Mouse (Mus musculus): ENCODE measurements around the gene Csf3. TPM values are rescaled to one million over a fixed set of nuclear protein-coding genes. Genes with fewer than 3 reads are reported as not detected.

Csf3 gene
- polyA plus RNA-seq, 1 experiment: not detected

DNA sequence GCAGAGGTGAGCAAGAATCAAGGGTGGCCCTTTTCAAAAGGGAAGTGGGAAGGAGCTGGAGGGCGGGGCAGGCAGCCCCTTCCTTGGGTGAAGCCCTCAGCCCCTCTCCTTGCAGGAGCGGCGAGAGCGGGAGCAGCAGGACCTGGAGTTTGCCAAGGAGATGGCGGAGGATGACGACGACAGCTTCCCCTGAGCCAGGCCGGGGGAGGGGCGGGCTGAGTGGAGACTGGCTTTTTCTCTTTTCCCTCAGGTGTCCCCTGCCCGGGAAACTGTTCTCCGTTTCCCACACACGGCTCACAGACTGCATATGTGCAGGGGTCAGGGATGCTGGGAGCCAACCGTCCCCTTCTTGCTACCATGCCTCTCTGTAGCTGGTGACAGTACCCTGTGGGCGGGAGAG, 5.7 kb upstream of the Csf3 start:
- Histone ChIP-seq H3K79me2 (ENCODE audit: control insufficient read depth, insufficient read depth) (no peaks in the 10 kb centered on the region), H3ac (ENCODE audit: control insufficient read depth, insufficient read length) (no peak overlapping the region), H3K4me2 (ENCODE audit: low read depth) (no peak overlapping the region), H3K27me3 (ENCODE audit: control insufficient read depth, insufficient read depth, insufficient read length) (no peaks in the 10 kb centered on the region), H3K4me3 (no peak overlapping the region), H3K36me3 (ENCODE audit: control insufficient read depth, insufficient read depth) (peaks cover 31% of the 10 kb centered on the region)
- no peak for TF ChIP-seq TCF12 (IDR thresholded peaks at IDR 0.05; ENCODE audit: insufficient read depth, poor library complexity, severe bottlenecking)
- TF ChIP-seq REST (IDR thresholded peaks at IDR 0.05; ENCODE audit: insufficient read depth, insufficient read length): no peak
- no peak for TF ChIP-seq SRF (IDR thresholded peaks at IDR 0.05; ENCODE audit: control insufficient read depth, insufficient read length, low read depth)
- TF ChIP-seq CEBPB (IDR thresholded peaks at IDR 0.05; ENCODE audit: insufficient read depth, poor library complexity, severe bottlenecking): no peak
- no peak for TF ChIP-seq E2F4 (IDR thresholded peaks at IDR 0.05; ENCODE audit: insufficient read depth)
- TF ChIP-seq MYOD1 (IDR thresholded peaks at IDR 0.05; ENCODE audit: control insufficient read depth in 1 of 3, insufficient read length in 2 of 3, low read depth in 2 of 3): no peak
- TF ChIP-seq TCF3 (IDR thresholded peaks at IDR 0.05; ENCODE audit: insufficient read length, low read depth): no peak
- no peak for TF ChIP-seq USF1 (IDR thresholded peaks at IDR 0.05; ENCODE audit: low read depth)

DNA sequence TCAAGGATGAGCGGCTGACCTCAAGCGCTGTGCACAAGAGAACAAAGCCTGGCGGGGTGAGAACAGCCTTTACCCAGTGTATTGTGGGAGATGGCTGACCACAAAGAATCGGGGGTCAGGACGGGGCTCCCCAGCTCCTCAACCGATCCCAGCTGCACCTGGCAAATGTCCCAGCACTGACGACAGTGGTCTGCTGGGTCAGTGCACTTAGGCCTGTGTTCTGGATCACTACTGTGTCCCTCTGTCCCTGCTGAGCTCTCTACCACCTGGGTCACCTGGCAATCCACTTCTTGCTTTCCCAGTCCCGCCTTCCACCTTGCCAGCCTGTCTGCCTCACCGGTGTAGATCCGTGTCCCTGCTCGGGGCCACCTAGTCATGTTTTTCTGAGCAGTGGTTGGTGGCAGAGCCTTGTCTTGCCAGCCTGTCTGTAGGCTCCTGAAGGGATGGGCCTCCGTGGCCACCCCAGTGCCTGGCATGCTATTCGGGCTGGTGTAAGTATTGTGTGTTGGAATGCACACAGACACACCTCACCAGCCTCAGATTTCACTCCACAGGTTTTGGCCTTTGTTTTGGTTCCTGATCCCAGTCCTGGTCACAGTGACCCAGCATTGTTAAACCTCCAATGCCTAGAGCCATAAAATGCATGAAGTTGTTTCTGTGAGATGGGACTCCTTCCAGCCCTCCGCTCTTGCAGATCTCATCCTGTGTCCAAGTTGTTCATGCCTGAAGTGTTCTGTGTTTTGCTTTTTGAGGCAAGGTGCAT, 4.4 kb upstream of the Csf3 start:
- Histone ChIP-seq H3ac (ENCODE audit: control insufficient read depth, insufficient read length) (no peak overlapping the region), H3K79me2 (ENCODE audit: control insufficient read depth, insufficient read depth) (no peaks in the 10 kb centered on the region), H3K4me2 (ENCODE audit: low read depth) (no peak overlapping the region), H3K27me3 (ENCODE audit: control insufficient read depth, insufficient read depth, insufficient read length) (no peaks in the 10 kb centered on the region), H3K4me3 (no peak overlapping the region), H3K36me3 (ENCODE audit: control insufficient read depth, insufficient read depth) (peaks cover 18% of the 10 kb centered on the region)
- TF ChIP-seq MYOD1 (IDR thresholded peaks at IDR 0.05; ENCODE audit: control insufficient read depth in 1 of 3, insufficient read length in 2 of 3, low read depth in 2 of 3) (no peak), POLR2AphosphoS2 (IDR thresholded peaks at IDR 0.05; ENCODE audit: insufficient read length, low read depth) (peak; percentile 11), MAX (IDR thresholded peaks at IDR 0.05; ENCODE audit: low read depth) (no peak)

DNA sequence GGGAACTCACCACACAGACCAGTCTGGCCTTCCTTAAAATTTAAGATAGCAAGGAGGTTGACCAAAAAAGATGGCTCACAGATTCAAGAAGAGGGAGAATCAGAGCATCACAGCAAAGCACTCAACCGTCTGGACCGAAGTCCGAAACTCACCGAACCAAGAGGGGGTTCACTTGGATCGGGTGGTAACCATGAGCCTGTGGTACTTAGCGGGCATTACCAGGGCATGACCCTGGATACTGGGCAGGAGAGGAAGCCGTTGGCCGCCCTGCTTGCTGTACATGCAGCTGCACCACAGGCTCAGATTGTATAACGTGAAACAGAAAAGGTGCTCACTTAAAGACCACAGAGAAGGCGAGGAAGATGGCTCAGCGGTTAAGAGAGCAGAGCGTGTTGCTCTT, 3.8 kb upstream of the Csf3 start:
- TF ChIP-seq CEBPB (IDR thresholded peaks at IDR 0.05; ENCODE audit: insufficient read depth, poor library complexity, severe bottlenecking): no peak
- TF ChIP-seq E2F4 (IDR thresholded peaks at IDR 0.05; ENCODE audit: insufficient read depth): no peak
- no peak for TF ChIP-seq SRF (IDR thresholded peaks at IDR 0.05; ENCODE audit: control insufficient read depth, insufficient read length, low read depth)
- no peak for TF ChIP-seq TCF12 (IDR thresholded peaks at IDR 0.05; ENCODE audit: insufficient read depth, poor library complexity, severe bottlenecking)
- no peak for TF ChIP-seq MAX (IDR thresholded peaks at IDR 0.05; ENCODE audit: low read depth)
- no peak for TF ChIP-seq TCF3 (IDR thresholded peaks at IDR 0.05; ENCODE audit: insufficient read length, low read depth)
- TF ChIP-seq POLR2A (IDR thresholded peaks at IDR 0.05; ENCODE audit: insufficient read length, low read depth): no peak
- no peak for TF ChIP-seq MYOG (IDR thresholded peaks at IDR 0.05; ENCODE audit: control insufficient read depth in 1 of 3, insufficient read depth in 1 of 3, insufficient read length in 2 of 3, low read depth in 2 of 3)
- no peak for TF ChIP-seq USF1 (IDR thresholded peaks at IDR 0.05; ENCODE audit: low read depth)
- TF ChIP-seq POLR2AphosphoS2 (IDR thresholded peaks at IDR 0.05; ENCODE audit: insufficient read length, low read depth): no peak
- TF ChIP-seq MYOD1 (IDR thresholded peaks at IDR 0.05; ENCODE audit: control insufficient read depth in 1 of 3, insufficient read length in 2 of 3, low read depth in 2 of 3): no peak
- TF ChIP-seq REST (IDR thresholded peaks at IDR 0.05; ENCODE audit: insufficient read depth, insufficient read length): no peak
- Histone ChIP-seq H3K4me3 (no peak overlapping the region), H3K36me3 (ENCODE audit: control insufficient read depth, insufficient read depth) (peaks cover 17% of the 10 kb centered on the region), H3K27me3 (ENCODE audit: control insufficient read depth, insufficient read depth, insufficient read length) (no peaks in the 10 kb centered on the region), H3K79me2 (ENCODE audit: control insufficient read depth, insufficient read depth) (no peaks in the 10 kb centered on the region), H3ac (ENCODE audit: control insufficient read depth, insufficient read length) (no peak overlapping the region), H3K4me2 (ENCODE audit: low read depth) (no peak overlapping the region)

DNA sequence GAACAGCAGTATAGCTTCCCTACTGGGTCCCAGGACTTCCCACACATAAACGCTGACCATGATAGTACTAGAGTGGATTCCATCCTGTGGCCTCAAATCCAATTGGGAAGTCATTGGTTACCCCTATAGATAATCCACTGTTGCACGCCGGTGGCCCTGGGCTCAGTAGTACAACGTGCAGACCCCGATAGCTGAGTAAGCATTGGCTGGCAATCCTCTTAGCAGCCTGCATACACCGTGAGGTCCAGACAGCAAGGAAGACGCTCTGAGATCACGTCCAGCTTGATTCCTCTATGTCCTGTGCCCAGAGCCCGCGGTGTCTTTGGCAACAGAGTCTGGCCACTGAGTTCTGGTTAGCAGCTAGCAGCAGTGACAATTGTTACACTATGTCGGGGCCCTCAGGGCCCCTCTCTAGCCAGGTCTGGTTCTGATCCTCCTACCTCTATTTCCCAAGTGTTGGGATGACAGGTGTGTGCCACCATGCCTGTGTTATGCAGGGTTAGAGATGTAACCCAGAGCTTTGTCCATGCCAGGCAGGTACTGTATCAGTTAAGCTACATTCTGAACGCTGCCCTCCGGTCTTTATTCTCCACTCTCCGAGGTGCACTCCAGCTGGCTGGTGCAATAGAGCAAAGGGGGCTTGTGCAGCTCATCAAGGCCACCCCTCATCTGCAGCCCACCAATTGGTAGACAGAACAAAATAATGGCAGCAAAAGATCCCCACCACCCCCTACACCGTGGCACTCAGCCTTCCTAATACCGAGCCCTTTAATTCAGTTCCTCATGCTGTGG, 2.0 kb upstream of the Csf3 start:
- H3K79me2 ChIP-seq (ENCODE audit: control insufficient read depth, insufficient read depth): no peaks in the 10 kb centered on the region
- TF ChIP-seq E2F4 (IDR thresholded peaks at IDR 0.05; ENCODE audit: insufficient read depth) (no peak), REST (IDR thresholded peaks at IDR 0.05; ENCODE audit: insufficient read depth, insufficient read length) (no peak), POLR2AphosphoS2 (IDR thresholded peaks at IDR 0.05; ENCODE audit: insufficient read length, low read depth) (no peak), TCF12 (IDR thresholded peaks at IDR 0.05; ENCODE audit: insufficient read depth, poor library complexity, severe bottlenecking) (no peak), CEBPB (IDR thresholded peaks at IDR 0.05; ENCODE audit: insufficient read depth, poor library complexity, severe bottlenecking) (no peak), TCF3 (IDR thresholded peaks at IDR 0.05; ENCODE audit: insufficient read length, low read depth) (no peak), SRF (IDR thresholded peaks at IDR 0.05; ENCODE audit: control insufficient read depth, insufficient read length, low read depth) (no peak), MYOG (IDR thresholded peaks at IDR 0.05; ENCODE audit: control insufficient read depth in 1 of 3, insufficient read depth in 1 of 3, insufficient read length in 2 of 3, low read depth in 2 of 3) (no peak), MYOD1 (IDR thresholded peaks at IDR 0.05; ENCODE audit: control insufficient read depth in 1 of 3, insufficient read length in 2 of 3, low read depth in 2 of 3) (no peak), USF1 (IDR thresholded peaks at IDR 0.05; ENCODE audit: low read depth) (no peak), MAX (IDR thresholded peaks at IDR 0.05; ENCODE audit: low read depth) (no peak), POLR2A (IDR thresholded peaks at IDR 0.05; ENCODE audit: insufficient read length, low read depth) (no peak)
- no peak overlapping the region for H3K4me3 ChIP-seq
- H3K27me3 ChIP-seq (ENCODE audit: control insufficient read depth, insufficient read depth, insufficient read length): no peaks in the 10 kb centered on the region
- H3ac ChIP-seq (ENCODE audit: control insufficient read depth, insufficient read length): no peak overlapping the region
- H3K36me3 ChIP-seq (ENCODE audit: control insufficient read depth, insufficient read depth): peaks cover 10% of the 10 kb centered on the region
- H3K4me2 ChIP-seq (ENCODE audit: low read depth): no peak overlapping the region
